Mouse (Mus musculus): ENCODE results near the gene Rab3b. TPM values are rescaled to one million over a fixed set of nuclear protein-coding genes. Genes with fewer than 3 reads are reported as not detected.

Rab3b gene
- 4.1 TPM for polyA plus RNA-seq (2012; fragmentation: generic; extraction: Trizol)
- long read RNA-seq, experiment 1, transcript Rab3b-202 (5 exons, 3,327 nt), result major isoform, 10 of 10 reads
- long read RNA-seq, experiment 1, partial matches to known transcripts, result 0 of 10 reads
- long read RNA-seq, experiment 1, other reads (novel, unspliced or antisense), result 0 of 10 reads
- long read RNA-seq, experiment 2, partial matches to known transcripts, result 0 of 5 reads
- long read RNA-seq, experiment 2, other reads (novel, unspliced or antisense), result 1 of 5 reads

DNA sequence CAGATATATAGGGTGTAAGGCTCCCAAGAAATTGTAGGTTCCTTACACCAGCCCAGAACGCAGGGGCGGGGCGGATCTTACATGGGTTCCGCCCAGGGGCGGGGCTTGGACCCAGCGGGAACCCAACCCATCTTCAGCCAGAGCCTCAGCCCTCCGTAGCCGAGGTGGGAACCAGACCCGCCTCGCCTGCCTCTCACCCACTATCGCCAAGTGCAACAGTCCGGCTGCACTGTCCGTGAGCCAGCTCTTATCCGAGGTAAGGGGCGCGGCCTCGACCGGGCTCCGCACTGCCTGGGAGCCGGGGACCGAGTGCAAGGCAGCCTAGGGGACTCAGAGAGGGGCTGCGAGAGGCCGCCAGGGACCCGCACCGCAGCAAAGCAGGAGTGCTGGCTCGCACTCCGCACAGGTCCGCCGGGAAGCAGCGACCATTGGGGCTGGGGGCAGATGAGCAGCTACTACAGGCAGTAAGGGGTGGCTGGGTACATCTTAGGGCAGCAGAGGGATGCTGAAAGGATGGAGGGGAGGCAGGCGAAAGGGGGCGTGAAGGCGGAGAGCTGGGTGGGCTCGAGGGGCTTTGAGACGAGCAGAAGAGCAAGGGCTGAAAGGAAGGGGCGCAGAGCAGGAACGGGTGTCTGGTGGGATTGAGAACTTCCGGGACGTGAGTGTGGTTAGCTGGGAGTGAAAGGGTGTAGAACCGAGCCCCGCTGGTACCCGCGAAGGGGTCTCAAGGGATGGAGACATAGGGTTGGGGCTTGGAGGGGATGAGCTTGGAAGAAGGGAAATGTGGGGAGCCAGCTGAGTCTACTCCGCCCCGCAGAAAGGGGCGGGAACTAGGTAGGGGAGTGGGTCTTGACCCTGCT is at the start of gene Rab3b:
Gene Rab3b, plus strand, starts transcription at position 101 of the 860 bp plus-strand sequence.
- TF ChIP-seq FOSL1 (IDR thresholded peaks at IDR 0.05; ENCODE audit: insufficient read depth, low read length, poor library complexity, severe bottlenecking), result no peak
- TF ChIP-seq MYOD1 (IDR thresholded peaks at IDR 0.05; ENCODE audit: control insufficient read depth, insufficient read length, low read depth), result no peak
- TF ChIP-seq USF1 (IDR thresholded peaks at IDR 0.05; ENCODE audit: low read depth), result no peak
- TF ChIP-seq MYOG (IDR thresholded peaks at IDR 0.05; ENCODE audit: control insufficient read depth, extremely low read depth, insufficient read length), result no peak
- TF ChIP-seq MAX (IDR thresholded peaks at IDR 0.05), result no peak
- no peak for TF ChIP-seq CTCF (IDR thresholded peaks at IDR 0.05; ENCODE audit: control insufficient read depth, insufficient read depth, insufficient read length)
- TF ChIP-seq CEBPB (IDR thresholded peaks at IDR 0.05; ENCODE audit: low read depth), result no peak
- no peak within 1 kb of the TSS for H3K4me3 ChIP-seq (ENCODE audit: insufficient read depth, poor library complexity, severe bottlenecking)
- H3K36me3 ChIP-seq (ENCODE audit: control insufficient read depth, insufficient read depth), result no peaks in the 10 kb centered on the region
- no peaks in the 10 kb centered on the region for H3K79me3 ChIP-seq (ENCODE audit: low read depth)
- H3ac ChIP-seq (ENCODE audit: control insufficient read depth, insufficient read length, low read depth), result peak within 1 kb of the TSS; percentile 18
- no peaks in the 10 kb centered on the region for H3K79me2 ChIP-seq (ENCODE audit: control insufficient read depth, insufficient read depth)
- H3K27me3 ChIP-seq (ENCODE audit: control insufficient read depth, insufficient read depth, insufficient read length), result no peaks in the 10 kb centered on the region

GRCm38 (mm10) chr4:108830698-108831097 is 48.2 kb upstream of the Rab3b start:
- no peaks in the 10 kb centered on the region for H3K27me3 ChIP-seq (ENCODE audit: control insufficient read depth, insufficient read depth, insufficient read length)
- H3K79me2 ChIP-seq (ENCODE audit: control insufficient read depth, insufficient read depth), result peaks cover 51% of the 10 kb centered on the region
- peaks cover 32% of the 10 kb centered on the region for H3K36me3 ChIP-seq (ENCODE audit: control insufficient read depth, insufficient read depth)
- H3K79me3 ChIP-seq (ENCODE audit: low read depth), result peaks cover 31% of the 10 kb centered on the region
- TF ChIP-seq CEBPB (IDR thresholded peaks at IDR 0.05; ENCODE audit: low read depth) (peak; percentile 60), MAX (IDR thresholded peaks at IDR 0.05) (no peak)
- H3ac ChIP-seq (ENCODE audit: control insufficient read depth, insufficient read length, low read depth), result no peak overlapping the region
- no peak overlapping the region for H3K4me3 ChIP-seq (ENCODE audit: insufficient read depth, poor library complexity, severe bottlenecking)

GRCm38 (mm10) chr4:108832916-108833827 is 45.7 kb upstream of the Rab3b start, which contains the start of gene Btf3l4:
Btf3l4 (minus strand) TSS chr4:108833614.
- TF ChIP-seq USF1 (IDR thresholded peaks at IDR 0.05; ENCODE audit: low read depth) (peak; percentile 79), MYOG (IDR thresholded peaks at IDR 0.05; ENCODE audit: control insufficient read depth, extremely low read depth, insufficient read length) (no peak), FOSL1 (IDR thresholded peaks at IDR 0.05; ENCODE audit: insufficient read depth, low read length, poor library complexity, severe bottlenecking) (no peak), CTCF (IDR thresholded peaks at IDR 0.05; ENCODE audit: control insufficient read depth, insufficient read depth, insufficient read length) (no peak), CEBPB (IDR thresholded peaks at IDR 0.05; ENCODE audit: low read depth) (no peak), MAX (IDR thresholded peaks at IDR 0.05) (peak; percentile 55), MYOD1 (IDR thresholded peaks at IDR 0.05; ENCODE audit: control insufficient read depth, insufficient read length, low read depth) (no peak)
- Histone ChIP-seq H3K4me3 (ENCODE audit: insufficient read depth, poor library complexity, severe bottlenecking) (peak within 1 kb of the TSS; percentile 65), H3K79me3 (ENCODE audit: low read depth) (peaks cover 35% of the 10 kb centered on the region), H3ac (ENCODE audit: control insufficient read depth, insufficient read length, low read depth) (peak within 1 kb of the TSS; percentile 86), H3K27me3 (ENCODE audit: control insufficient read depth, insufficient read depth, insufficient read length) (no peaks in the 10 kb centered on the region), H3K79me2 (ENCODE audit: control insufficient read depth, insufficient read depth) (peaks cover 75% of the 10 kb centered on the region), H3K36me3 (ENCODE audit: control insufficient read depth, insufficient read depth) (peaks cover 16% of the 10 kb centered on the region)

DNA sequence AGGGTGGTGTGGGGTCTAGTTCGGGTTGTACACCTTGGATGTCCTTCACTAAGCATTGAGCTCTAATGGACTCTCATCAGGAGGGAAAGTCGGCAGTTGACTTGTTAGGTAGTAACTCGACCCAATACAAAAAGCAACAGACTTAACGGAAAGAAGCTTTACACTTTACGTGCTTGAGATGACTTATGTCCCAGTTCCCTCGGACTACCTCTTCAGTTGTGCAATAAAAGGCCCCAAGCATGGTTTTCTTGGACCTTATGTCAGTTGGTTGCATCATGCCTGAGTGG is 45.1 kb upstream of the Rab3b start:
- Histone ChIP-seq H3K36me3 (ENCODE audit: control insufficient read depth, insufficient read depth) (peaks cover 11% of the 10 kb centered on the region), H3K79me2 (ENCODE audit: control insufficient read depth, insufficient read depth) (peaks cover 81% of the 10 kb centered on the region), H3ac (ENCODE audit: control insufficient read depth, insufficient read length, low read depth) (peak overlapping the region; percentile 63), H3K4me3 (ENCODE audit: insufficient read depth, poor library complexity, severe bottlenecking) (peak overlapping the region; percentile 65), H3K27me3 (ENCODE audit: control insufficient read depth, insufficient read depth, insufficient read length) (no peaks in the 10 kb centered on the region), H3K79me3 (ENCODE audit: low read depth) (peaks cover 37% of the 10 kb centered on the region)
- TF ChIP-seq FOSL1 (IDR thresholded peaks at IDR 0.05; ENCODE audit: insufficient read depth, low read length, poor library complexity, severe bottlenecking) (no peak), CEBPB (IDR thresholded peaks at IDR 0.05; ENCODE audit: low read depth) (peak; percentile 73)

DNA sequence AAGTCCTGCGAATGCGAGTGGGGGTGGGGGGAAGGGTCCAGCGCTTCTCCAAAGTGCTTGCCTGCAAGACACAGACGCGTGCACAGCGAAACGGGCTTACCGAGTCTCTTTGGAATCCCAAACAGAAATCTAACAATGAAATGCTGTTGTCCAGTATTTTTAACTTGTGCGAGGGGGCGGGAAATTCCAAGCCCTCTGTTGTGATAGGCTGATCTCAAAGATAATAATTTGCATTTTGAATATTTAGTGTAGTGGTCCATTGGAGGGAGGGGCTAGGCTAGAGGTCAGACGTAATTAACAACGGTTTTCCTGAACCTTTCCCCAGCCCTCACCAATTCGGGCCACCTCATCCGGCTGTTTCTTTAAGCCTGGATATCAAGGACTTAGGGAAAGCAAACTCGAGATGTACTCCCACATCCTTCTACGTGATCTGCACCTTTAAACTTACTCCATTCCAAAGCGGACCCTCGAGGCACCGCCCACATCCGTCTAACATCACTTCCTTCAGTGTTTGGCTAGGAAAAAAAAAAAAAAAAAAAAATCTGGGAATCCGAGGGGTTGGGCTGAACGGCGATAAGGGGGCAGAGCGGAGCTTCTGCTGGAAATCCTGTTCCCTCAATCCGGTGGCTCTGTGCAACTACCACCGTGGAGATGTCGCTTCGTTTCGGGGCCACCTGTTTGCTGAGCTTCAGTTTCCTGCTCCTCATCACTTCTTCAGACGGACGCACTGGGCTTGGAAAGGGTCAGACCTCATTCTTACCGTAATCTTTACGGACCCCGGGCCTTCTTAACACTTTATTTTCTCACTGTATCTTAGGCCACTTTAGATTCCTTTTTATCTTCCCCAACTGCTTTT is 44.5 kb upstream of the Rab3b start, which contains the start of gene Txndc12:
Gene Txndc12, plus strand, starts transcription at position 487 of the 856 bp plus-strand sequence.
- H3ac ChIP-seq (ENCODE audit: control insufficient read depth, insufficient read length, low read depth), result peak within 1 kb of the TSS; percentile 89
- H3K79me3 ChIP-seq (ENCODE audit: low read depth), result peaks cover 37% of the 10 kb centered on the region
- peak within 1 kb of the TSS; percentile 65 for H3K4me3 ChIP-seq (ENCODE audit: insufficient read depth, poor library complexity, severe bottlenecking)
- no peaks in the 10 kb centered on the region for H3K27me3 ChIP-seq (ENCODE audit: control insufficient read depth, insufficient read depth, insufficient read length)
- TF ChIP-seq CEBPB (IDR thresholded peaks at IDR 0.05; ENCODE audit: low read depth), result no peak
- peak; percentile 44 for TF ChIP-seq MYOD1 (IDR thresholded peaks at IDR 0.05; ENCODE audit: control insufficient read depth, insufficient read length, low read depth)
- peaks cover 81% of the 10 kb centered on the region for H3K79me2 ChIP-seq (ENCODE audit: control insufficient read depth, insufficient read depth)
- peaks cover 11% of the 10 kb centered on the region for H3K36me3 ChIP-seq (ENCODE audit: control insufficient read depth, insufficient read depth)

All from C2C12 (cell line).